ENCODE assay signal across 22 mouse cellular contexts in the genomic region with DNA sequence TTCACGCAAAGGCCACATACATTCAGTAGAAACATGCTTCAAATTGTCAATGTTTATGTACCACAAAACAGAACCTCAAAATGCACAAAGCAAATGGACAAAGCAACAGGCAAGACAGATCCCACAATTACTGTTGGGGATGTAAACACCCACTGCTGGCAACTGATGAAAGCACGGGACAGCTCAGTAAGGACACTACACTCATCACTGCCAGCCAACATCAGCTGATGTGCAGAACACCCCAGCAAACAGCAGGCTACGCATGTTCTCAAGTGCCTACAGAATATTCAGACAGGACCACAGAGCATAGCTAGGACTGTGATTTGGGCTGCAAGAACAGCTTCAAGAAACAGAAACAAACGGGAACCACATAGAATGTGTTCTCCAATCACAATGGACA. TPM values are rescaled to one million over a fixed set of nuclear protein-coding genes. Genes with fewer than 3 reads are reported as not detected.
DNase-seq lines count a peak whose midpoint lies in the region; ATAC-seq and TF ChIP-seq lines count a peak whose summit lies in the region.
"Had no signal": no experiment of that assay in that cellular context is flagged by ENCODE, and none has a peak within 500 bp of the region (broad histone marks: within the 10 kb centered on the region; RNA-seq: fewer than 3 reads in every experiment).

No protein-coding gene starts in this region.

- no peak for TF ChIP-seq CTCF in layer of hippocampus, adult 2 months (conservative IDR thresholded peaks at IDR 0.05)

- H3K4me1 ChIP-seq in megakaryocyte, embryonic 14.5 days = peaks cover 96% of the 10 kb centered on the region

- no peaks in the 10 kb centered on the region for H3K27me3 ChIP-seq in megakaryocyte, embryonic 14.5 days (replicated peaks)
- H3K27me3 ChIP-seq: forebrain, embryonic 15.5 days; limb, embryonic 13.5 days; midbrain, embryonic 12.5 days; neural tube, embryonic 15.5 days had no signal

- ATAC-seq in megakaryocyte, adult 5-6 weeks (ENCODE audit: poor library complexity, severe bottlenecking) = no peak
- ATAC-seq: forebrain, embryonic 15.5 days; hindbrain, postnatal 0 days; intestine, embryonic 16.5 days had no signal

- no peaks in the 10 kb centered on the region for H3K9me3 ChIP-seq in megakaryocyte, embryonic 14.5 days
- H3K9me3 ChIP-seq: embryonic facial prominence, embryonic 10.5 days; forebrain, embryonic 15.5 days; limb, embryonic 13.5 days; midbrain, embryonic 12.5 days; neural tube, embryonic 15.5 days had no signal

- peak overlapping the region; percentile 84 for H3K27ac ChIP-seq in layer of hippocampus, adult 2 months
- H3K27ac ChIP-seq: embryonic facial prominence, embryonic 10.5 days; forebrain, embryonic 15.5 days; hindbrain, postnatal 0 days; limb, embryonic 13.5 days; liver, embryonic 14.5 days; midbrain, embryonic 12.5 days; neural tube, embryonic 15.5 days had no signal

- intact Hi-C loops in left cerebral cortex, postnatal 25 days (cut with DNase I) = no loop called here

- no peak overlapping the region for H3K4me3 ChIP-seq in layer of hippocampus, adult 2 months
- H3K4me3 ChIP-seq in megakaryocyte, embryonic 14.5 days (replicated peaks) = peak overlapping the region; percentile 31
- H3K4me3 ChIP-seq: embryonic facial prominence, embryonic 10.5 days; forebrain, embryonic 15.5 days; limb, embryonic 13.5 days; midbrain, embryonic 12.5 days; neural tube, embryonic 15.5 days had no signal

- peaks cover 26% of the 10 kb centered on the region for H3K36me3 ChIP-seq in megakaryocyte, embryonic 14.5 days (replicated peaks; ENCODE audit: low read length)

- DNase-seq in adrenal gland, adult 2 months = peak; percentile 75
- DNase-seq in adrenal gland, postnatal 25 days = no peak
- no peak for DNase-seq in layer of hippocampus, adult 2 months (ENCODE audit: low spot score in 2 of 2)
- DNase-seq in layer of hippocampus, postnatal 14 days (ENCODE audit: low spot score in 2 of 2) = no peak
- DNase-seq in left cerebral cortex, postnatal 25 days (ENCODE audit: low spot score in 2 of 2) = no peak
- DNase-seq: cerebellum, adult 11-12 months; cerebellum, postnatal 10 days; gastrocnemius, postnatal 14 days; kidney, postnatal 14 days; layer of hippocampus, postnatal 36 days; thymus, adult 18-20 months; thymus, postnatal 36 days had no signal

RNA-seq across cellular contexts. Expression of gene Gna12, which starts 8.3 kb away (rescaled TPM):
- 100 to 1,000 TPM; 116 to 121 TPM for total RNA-seq in adrenal gland, adult 2 months (2021)
- polyA plus RNA-seq in adrenal gland, adult 2 months (2012; rRNA removed) = 153 and 200 TPM in 2 replicates
- total RNA-seq in adrenal gland, postnatal 25 days (2021) = 129 and 166 TPM in 2 replicates
- 10 to 100 TPM; 78.3 to 80.5 TPM for total RNA-seq in layer of hippocampus, adult 2 months (2021)
- 10 to 100 TPM; 88.7 to 96.0 TPM for total RNA-seq in layer of hippocampus, postnatal 14 days (2021)
- polyA plus RNA-seq in megakaryocyte, embryonic 14.5 days (2012; ENCODE audit: insufficient read depth, low replicate concordance) = 53.6 and 62.1 TPM in 2 replicates
- total RNA-seq in megakaryocyte, adult 5-6 weeks (2015) = 21.0 and 24.6 TPM in 2 replicates
- 15.9 and 20.3 TPM in 2 replicates for total RNA-seq in megakaryocyte, adult 5-6 weeks (2017)
- total RNA-seq in left cerebral cortex, postnatal 25 days (2021) = 10 to 100 TPM; 72.1 to 76.6 TPM
